Mouse (Mus musculus) left cerebral cortex, postnatal 25 days (tissue): Measurements from ENCODE around the gene Tapbp. TPM values are rescaled to one million over a fixed set of nuclear protein-coding genes. Genes with fewer than 3 reads are reported as not detected.

Source experiments
- DNase-seq, 2 experiments: peaks; one replicate each; pipeline ENCODE4 v3.0.0; 2022; ENCODE audit warnings: low spot score in 2 of 2, mixed read lengths in 1 of 2
- intact Hi-C: fragments of 180-260 bp; cut with DNase I; formaldehyde crosslinking; loops from one replicate; pipeline ENCODE4 v1.15.1; 2025
- total RNA-seq, 2 experiments: library from RNA; stranded (reverse); gene quantifications; 2 replicates each; pipeline ENCODE4 v1.2.3; 2021

The Tapbp gene
- total RNA-seq, 2 experiments from 2014 or later: 32.7 to 37.7 TPM

DNA sequence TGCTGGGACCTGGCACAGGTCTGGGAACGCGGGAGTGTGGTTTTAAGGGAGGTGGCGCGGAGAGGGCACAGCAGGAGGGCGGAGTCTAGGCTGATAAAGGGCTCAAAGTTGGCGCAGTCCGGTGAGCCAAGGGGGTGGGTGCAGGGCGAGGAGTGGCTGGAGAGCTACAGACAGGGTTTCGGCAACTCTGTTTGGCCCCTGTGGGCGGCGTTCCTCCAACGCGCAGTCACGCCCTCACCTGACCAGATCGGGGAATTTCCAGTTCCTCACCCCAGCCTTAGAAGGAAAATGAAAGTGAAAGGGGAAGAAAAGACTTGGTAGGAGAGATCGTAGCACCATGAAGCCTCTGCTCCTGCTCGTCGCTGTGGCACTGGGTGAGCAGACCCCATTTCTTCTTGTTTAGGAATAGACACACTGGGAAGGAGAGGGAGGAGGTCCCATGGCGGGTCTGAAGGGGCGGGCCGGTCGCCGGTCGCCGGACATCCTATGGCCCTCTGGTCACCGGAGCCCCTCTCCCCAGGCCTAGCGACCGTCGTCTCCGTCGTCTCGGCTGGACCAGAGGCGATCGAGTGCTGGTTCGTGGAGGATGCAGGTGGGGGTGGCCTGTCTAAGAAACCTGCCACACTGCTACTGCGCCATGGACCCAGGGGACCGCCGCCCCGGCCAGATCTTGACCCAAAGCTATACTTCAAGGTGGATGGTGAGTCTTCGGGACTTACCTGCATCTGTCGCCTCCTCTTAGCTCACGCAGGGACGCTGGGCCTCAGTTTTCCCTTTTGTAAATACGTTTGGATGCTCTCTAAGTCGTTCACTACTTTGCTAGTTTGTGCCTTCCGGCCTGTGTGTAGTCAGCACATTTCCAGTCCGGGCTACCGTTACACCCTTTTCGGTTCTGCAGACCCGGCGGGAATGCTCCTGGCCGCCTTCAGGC lies 3.9 kb downstream of the Tapbp start:
- intact Hi-C loops: no loop called here
- peak in 1 of 2 experiments; percentile 42 for DNase-seq

GRCm38 (mm10) chr17:33920282-33921097 lies 4.8 kb downstream of the Tapbp start:
- peak; percentile 84 to 85 for DNase-seq
- intact Hi-C loops: no loop called here

GRCm38 (mm10) chr17:33921361-33921760 lies 5.7 kb downstream of the Tapbp start:
- no peak for DNase-seq
- intact Hi-C loops: no loop called here

DNA sequence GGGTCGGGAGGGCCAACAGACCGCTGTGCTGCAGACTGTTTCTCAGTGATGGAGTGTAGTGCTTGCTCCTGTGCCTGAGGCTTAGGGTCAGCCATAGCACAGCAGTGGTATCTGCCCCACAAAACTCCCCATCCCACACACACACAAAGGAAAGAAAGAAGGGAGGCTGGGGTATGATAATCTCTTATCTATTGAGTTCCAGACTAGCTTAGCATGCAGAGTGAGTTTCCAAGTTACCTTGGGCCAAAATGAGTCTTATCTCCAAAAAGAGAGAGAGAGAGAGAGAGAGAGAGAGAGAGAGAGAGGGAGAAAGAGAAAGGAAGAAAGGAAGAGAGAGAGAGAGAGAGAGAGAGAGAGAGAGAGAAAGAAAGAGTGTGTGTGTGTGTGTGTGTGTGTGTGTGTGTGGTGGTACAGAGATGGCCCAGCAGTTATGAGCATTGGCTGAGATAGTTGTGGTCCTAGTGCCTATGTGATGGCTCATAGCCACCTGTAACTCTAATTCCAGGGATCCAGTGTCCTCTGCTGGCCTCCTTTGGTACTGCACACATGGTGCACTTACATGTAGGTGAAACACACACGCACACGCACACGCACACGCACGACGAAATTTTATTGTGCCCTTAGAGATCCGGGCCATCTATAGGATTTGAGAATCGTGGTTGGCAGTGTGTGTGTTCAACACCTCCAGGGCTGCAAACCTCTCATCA lies 9.0 kb downstream of the Tapbp start:
- intact Hi-C loops: no loop called here
- DNase-seq: no peak

DNA sequence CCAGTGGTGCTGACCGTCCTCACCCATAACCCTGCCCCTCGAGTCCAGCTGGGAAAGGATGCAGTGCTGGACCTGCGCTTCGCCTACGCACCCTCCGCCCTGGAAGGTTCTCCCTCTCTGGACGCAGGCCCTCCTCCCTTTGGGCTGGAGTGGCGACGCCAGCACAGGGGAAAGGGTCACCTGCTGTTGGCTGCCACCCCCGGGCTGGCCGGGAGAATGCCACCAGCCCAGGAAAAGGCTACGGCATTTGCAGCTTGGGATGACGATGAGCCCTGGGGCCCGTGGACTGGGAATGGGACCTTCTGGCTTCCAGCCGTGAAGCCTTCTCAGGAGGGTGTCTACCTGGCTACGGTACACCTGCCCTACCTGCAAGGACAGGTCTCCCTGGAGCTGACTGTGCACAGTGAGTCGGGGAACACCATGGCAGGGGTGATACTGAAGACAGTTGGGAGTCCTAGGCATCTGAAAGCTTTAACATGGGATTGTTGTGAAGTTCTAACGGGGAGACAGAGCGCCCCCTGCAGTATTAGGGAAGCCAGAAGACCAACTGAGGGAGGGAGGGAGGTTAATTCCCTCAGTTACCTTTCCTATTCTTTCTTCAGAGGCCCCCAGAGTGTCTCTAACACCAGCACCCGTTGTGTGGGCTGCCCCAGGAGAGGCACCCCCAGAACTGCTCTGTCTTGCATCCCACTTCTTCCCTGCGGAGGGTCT lies 9.9 kb downstream of the Tapbp start:
- intact Hi-C loops: no loop called here
- DNase-seq: no peak

DNA sequence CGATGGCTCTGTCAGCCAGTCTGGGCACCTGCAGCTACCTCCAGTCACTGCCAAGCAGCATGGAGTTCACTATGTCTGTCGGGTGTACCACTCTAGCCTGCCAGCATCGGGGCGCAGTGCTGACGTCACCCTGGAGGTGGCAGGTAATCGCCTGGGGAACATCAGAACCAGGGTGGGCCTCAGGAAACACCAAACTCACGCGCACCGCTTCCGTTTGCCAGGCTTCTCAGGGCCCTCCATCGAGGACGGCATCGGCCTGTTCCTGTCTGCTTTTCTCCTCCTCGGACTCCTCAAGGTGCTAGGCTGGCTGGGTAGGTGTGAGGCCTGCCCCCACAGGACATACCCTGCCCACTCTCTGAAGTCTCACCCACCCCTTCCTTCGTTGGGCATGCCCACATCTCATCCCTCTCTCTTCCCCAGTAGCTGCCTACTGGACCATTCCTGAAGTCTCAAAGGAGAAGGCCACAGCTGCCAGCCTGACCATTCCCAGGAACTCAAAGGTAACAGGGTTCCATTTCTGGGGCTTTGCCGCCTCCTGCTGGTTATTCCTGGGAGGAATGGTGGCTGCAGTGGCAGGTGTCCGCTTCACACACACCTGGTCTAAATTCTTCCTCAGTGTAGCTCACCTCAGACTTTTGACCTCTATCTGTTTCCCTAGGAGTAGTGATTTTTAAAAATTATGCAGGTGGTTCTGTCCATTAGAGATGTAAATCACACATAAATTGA lies 10.7 kb downstream of the Tapbp start:
- intact Hi-C loops: no loop called here
- DNase-seq: no peak

GRCm38 (mm10) chr17:33928251-33928947 lies 12.7 kb downstream of the Tapbp start:
- intact Hi-C loops: no loop called here
- no peak for DNase-seq

DNA sequence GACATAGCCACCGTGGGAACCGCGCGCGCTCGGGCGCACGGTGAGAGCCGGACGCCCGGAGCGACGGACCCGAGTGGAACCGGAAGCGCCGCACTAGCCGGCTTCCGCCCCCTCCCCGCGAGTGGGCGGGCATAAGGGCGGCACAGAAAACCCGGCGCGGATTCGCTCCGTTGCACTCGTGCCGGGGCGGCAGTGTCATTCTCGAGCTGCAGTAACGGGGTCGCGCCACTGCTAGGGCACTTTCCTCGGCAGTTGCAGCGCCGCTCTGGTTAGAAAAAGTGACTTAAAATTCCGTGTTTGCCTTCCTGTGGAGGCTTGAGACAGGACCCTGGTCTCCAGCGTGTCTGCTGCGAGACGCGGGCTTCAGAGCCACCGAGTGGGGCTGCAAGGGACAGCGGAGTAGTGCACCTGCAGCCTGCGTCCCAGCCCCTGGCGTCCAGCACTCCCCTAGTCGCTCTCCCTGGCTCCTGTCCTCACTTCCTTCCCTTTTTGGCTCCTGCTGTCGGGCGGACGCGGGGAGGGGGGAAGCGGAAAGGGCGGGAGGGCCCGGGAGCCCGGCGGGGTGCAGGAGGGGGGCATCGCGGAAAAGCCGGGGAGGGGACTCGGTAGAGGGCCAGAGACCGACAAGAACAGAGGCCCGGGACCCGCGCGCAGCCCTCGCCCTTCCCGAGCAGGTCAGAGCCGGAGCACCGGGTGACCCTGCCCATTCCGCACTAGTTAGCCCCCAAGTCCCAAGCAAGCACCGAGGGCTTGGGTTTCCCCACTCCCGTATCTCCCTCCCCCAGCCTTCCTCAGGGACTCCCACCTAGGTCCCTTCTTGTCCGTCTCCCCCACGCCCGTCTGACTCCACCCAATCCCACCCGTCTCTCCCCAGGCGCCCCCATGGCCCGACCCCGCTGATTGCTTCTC lies 13.9 kb downstream of the Tapbp start, which contains the start of gene Rgl2:
Rgl2 (plus strand) TSS at position 173 of the 909 bp plus-strand sequence.
- peak; percentile 94 for DNase-seq
- intact Hi-C loops: loop anchor here (1.0 kb wide), 1 partner anchor 22 kb away; the partner anchor contains the start of gene B3galt4

DNA sequence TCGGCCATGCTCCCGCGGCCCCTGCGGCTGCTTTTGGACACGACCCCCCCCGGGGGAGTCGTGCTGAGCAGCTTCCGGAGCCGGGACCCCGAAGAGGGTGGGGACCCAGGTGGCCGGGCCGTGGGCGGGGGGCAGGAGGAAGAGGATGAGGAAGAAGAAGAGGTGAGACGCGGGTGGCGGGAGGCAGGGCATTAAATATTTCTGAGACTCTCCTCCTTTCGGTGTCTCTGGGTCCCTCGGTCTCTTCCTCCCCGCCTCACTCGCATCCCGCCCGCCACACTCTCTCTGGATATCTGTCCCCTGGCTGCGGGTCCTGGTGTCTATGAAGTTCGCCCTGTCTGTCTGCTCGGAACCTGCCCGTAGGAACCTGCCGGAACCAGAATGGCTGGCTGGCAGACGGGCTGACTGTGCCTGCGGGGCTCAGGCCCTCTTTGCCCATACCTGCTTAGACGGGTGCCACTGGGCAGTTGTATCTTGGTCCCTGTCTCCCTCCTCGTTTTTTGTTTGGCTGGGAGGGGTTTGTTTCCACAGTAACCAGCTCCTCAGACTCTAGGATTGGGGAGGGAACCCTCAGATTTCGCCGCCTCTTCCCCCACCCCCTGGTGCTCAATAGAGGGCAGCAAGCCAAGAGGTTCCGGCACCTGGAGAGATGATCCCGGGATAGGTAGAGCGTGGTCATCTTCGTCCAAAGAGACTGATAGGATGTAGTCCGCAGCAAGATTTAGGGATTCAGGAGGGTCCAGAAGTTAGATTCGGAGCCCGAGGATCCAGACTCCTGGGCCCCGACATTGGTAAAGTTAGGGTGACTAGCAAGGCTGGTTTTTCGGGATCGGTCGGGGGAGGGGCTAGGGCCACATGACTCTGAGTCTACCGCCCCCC lies 14.8 kb downstream of the Tapbp start:
- peak; percentile 74 to 79 for DNase-seq
- intact Hi-C loops: no loop called here

DNA sequence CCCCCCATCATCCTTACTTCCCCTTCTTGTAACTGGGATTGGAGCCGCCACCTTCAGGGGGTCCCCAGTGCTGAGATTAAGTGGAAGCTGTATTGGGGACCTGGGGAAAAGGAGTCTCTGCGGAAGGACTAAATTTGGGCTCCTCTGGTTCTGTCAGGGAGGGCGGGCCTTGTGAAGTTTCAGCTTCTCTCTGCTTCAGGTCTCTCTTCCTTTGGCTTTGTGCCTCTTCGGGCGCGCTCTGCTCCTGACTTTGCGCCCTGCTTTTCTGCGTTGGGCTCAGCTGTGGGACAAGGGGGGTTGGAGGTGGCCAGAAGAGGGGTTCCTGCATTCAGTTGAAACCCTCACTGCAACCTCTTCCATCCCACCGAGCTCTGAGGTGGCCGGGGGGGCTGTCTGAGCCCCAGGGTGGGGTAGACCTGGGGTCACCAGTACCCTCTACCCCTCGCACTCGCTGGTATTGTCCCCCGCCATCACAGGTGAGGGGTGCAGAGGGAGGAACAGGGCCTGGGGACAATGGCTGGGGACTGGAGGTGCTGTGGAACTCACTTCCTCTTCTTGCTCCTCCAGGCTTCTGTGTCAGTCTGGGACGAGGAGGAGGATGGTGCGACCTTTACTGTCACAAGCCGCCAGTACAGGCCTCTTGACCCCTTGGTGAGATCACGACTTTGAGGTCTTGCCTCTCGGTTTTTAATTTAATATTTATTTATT lies 15.6 kb downstream of the Tapbp start:
- intact Hi-C loops: no loop called here
- DNase-seq: no peak

DNA sequence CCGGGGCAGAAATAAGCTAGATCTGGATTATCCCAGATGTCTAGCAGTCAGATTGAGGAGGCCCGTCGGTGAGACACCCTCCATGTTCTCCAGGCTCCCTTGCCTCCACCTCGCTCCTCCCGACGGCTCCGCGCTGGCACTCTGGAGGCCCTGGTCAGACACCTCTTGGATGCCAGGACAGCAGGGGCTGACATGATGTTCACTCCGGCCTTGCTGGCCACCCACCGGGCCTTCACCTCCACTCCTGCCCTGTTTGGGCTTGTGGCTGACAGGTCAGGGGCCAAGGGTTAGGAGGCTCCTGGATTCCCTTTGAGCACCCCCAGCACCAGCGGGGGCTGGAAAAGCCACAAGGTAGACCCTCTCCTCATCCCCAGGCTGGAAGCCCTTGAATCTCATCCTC lies 16.2 kb downstream of the Tapbp start:
- DNase-seq: no peak
- intact Hi-C loops: no loop called here

- no peak for DNase-seq
- intact Hi-C loops: no loop called here
Observed at GRCm38 (mm10) chr17:33932448-33932847, 16.7 kb downstream of the Tapbp start.

GRCm38 (mm10) chr17:33932970-33933369 lies 17.3 kb downstream of the Tapbp start:
- intact Hi-C loops: no loop called here
- no peak for DNase-seq

- intact Hi-C loops: no loop called here
- DNase-seq: no peak
Observed at GRCm38 (mm10) chr17:33935422-33936055, 19.8 kb downstream of the Tapbp start.

DNA sequence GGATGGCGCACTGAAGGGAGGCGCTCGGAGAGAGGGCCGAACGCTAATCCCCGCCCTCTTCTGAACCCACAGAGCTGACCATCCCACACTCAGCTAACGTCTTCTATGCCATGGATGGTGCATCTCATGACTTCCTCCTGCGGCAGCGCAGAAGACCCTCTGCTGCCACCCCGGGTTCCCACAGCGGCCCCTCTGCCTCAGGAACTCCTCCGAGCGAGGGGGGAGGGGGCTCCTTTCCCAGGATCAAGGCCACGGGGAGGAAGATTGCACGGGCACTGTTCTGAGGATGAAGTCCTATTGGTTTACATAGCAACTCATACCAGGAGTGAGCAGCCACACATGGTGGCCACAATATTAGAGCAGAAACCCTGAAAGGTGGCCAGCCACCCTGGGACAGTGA lies 21.3 kb downstream of the Tapbp start:
- DNase-seq: no peak
- intact Hi-C loops: no loop called here
